Mouse (Mus musculus): ENCODE measurements around the gene Eipr1.
"Not testable (repeated sequence)": the region's sequence is repeated elsewhere in the genome, so short reads cannot be mapped to it uniquely, and the experiment has no call there.

Gene Eipr1

DNA sequence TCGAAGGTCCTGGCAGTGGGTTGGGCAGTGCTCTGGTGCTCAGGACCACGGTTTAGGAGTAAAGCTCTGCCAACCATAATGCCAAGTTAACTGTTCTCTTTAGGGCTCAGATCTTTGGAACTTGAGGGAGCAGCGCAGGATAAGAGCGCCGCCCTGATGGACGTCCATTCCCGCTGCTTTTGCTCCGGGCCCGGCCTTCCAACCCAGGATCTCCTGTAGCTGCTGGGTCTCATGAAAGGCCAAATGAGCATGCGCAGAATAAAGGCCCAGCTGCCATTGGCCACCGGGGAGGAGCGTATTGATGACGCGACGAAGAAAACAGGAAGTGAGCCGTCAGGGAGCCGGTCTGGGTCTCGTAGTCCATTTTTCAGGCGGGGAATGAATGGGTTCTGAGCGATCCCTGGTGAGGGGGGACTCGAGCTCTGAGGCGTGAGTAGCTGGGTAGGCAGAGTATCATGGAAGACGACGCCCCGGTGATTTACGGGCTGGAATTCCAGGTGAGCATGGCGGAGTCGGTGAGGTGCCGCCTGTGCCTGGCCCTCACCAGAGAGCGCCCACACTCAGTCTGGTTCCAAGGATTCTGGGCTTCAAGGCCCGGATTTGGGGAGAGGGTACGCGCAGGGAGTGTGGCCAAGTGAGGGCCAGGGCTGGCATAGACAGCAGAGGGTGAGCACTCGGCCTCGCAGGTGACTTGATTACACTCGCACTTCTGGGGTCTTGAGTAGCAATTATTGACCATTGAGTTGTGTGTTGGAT lies at the start of gene Eipr1:
Gene Eipr1 (plus strand): TSS at position 296 of the 756 bp plus-strand sequence.
- DNase-seq = peak; percentile 92

DNA sequence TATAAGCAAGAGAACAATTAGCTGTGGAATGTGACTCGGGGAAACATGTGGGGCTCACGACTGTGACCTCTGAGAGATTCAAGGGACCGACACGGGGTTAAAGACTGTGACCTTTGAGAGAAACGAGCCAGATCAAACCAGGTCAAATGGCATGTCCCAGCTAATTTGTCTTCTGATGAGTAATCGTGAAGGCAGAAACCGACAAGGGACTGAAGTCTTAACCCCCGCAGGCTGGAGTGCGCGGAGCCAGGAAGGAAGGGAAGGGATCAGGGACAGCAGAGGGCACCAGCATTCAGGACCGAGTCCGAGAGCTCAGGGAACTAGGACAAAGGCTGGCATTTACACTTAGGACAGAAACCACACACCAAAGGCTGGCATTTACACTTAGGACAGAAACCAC lies 47.2 kb upstream of the Eipr1 start:
- DNase-seq = no peak

DNA sequence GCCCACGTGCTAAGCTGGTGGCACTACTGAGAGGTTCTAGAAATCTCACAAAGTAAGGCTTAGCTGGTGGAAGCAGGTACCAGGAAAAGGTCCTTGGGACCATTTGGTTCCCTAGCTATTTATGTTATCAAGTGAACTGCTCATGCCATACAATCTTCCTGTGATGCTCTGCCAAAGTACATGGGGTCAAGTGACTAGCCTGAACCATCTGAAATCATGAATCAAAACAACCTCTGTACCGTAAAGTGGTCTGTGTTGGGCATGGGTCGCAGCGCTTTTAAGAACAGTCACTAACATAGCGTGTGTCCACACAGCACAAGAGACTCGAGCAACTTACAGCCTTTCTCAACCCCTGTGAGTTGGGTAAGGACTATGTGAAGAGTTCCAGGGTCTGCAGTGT lies 46.4 kb upstream of the Eipr1 start:
- no peak for DNase-seq

DNA sequence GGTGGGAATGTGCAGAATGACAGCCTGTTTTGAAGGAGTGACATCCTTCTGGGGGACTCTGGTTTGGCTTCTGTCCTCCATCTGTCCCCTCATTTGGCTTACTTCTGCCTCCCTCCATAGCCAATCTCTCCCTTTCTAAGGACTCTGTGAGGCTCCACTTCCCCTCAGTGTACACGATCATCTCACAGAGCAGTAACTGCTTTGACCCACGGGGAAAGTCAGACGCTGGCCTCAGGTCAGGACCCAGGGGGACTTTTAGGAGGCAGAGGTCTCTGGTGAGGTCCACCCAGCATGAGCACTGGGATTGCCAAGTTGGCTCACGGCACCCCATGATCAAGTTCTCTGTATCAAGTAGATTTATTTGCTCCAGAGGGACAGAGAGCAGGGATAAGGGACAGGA lies 43.4 kb upstream of the Eipr1 start:
- no peak for DNase-seq

DNA sequence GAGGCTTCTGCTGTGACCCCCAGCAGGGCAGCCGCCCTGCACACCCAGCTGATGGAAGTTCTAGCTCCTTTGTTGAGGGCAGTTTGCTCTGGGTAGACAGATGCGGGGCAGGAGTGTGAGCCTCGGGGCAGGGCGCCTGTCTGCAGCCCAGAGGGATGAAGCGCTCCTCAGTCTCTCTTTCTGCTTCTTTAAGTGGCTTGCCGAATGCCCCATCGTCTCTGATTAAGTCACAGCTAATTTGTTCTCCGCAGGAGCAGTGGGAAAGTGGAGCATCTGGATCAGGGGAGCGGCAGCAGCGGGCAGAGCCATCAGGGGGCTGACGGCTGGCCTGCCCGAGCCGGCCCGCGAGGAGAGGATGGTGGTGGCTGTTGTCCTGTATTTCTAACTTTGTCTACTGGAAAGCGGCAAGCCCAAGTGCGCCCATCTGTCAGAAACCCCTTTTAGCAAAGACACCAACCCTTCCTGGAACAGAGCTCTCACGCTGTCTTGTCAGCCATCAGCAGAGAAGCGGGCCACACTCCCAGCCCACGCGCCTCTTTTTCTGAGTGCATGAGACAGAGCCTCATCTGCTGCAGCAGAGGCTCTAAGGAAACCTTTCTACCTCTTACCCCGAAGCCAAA lies 40.9 kb upstream of the Eipr1 start:
- no peak for DNase-seq

DNA sequence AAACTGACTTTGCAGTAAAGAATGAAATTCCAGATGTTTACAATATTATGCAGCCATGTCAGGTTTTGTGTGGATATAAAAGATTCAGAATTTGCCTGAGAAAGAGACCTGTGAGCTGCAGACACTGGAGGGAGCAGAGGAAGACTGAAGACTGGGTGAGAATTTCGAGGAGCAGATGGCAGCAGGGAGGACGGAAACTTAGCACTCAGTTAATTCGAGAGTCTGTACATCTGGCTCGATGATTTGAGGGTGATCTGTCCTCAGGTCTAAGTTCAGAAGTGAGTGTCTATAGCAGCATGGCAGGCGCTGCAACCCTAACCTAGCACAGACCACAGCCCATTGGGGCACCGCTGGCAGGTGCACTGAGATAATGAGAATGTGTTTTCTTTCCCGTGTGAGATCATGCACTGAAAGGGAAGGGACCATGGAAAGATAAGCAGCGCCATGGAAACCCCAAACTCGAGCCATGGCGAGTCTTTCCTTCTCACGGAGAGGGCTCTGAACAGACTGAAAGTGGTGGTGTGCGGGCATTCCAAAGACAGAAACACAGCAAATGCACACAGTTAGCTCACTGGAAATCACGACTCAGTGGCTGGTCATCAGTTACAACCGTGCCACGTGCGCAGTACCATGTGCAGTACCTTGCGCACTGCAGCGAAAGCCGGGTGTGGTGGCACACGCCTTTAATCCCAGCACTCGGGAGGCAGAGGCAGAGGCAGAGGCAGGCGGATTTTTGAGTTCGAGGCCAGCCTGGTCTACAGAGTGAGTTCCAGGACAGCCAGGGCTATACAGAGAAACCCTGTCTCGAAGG lies 36.6 kb upstream of the Eipr1 start:
- DNase-seq = no peak

DNA sequence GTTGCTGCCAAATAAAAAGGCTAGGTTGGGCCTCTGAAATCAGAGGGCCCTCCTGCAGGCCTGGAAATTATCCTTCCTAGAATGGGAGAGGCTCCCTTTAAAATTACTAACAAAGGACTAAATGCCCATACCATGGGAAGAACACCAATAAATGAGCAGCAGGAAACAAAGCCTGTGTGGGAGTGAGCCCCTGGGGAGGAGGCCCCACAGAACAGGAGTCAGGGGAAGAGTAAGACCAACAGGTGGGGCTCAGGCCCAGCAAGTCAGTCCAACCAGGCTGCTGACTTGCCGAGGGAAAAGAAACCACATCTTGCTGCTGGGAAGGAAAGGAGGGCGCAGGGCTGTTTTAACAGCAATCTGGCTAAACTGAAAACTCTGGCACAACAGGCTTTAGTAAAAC lies 34.5 kb upstream of the Eipr1 start:
- DNase-seq = no peak

DNA sequence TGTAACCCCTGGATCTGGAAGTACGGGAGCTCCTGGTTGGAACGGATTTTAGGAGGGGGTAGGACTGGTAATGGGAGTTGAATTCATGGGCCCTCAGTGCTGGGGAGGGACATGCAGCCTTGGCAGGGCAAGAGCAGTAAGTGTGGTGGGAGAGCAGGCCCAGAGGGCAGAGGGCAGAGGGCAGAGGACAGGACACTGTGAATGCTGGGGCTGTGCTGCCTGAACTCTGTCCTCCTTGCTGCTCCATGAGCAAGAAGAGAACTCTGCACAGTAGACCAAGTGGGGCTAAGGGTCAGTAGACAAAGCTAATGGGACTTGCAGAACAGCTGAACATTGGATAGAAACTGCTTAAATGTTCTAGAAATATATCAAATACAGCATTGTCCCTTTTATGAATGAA lies 33.5 kb upstream of the Eipr1 start:
- no peak for DNase-seq

DNA sequence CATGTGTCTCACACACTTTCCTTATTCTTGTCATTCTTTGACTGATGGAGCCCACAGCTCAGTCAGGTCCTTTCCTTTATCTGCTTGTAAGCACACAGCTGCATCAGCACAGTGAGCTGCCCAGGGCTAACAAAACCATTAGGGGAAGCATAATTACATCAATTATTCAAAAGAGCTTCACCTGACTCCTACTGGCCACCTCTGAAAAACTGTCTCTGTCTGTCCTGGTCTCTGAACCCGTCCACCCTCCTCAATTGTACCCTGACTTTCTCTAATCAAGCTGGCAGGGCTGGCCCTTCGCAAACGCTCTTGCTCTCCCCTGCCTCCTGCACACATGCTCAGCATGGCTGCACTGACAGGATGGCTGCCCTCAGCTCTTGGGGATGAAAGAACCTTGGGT lies 27.2 kb upstream of the Eipr1 start:
- DNase-seq = no peak

DNA sequence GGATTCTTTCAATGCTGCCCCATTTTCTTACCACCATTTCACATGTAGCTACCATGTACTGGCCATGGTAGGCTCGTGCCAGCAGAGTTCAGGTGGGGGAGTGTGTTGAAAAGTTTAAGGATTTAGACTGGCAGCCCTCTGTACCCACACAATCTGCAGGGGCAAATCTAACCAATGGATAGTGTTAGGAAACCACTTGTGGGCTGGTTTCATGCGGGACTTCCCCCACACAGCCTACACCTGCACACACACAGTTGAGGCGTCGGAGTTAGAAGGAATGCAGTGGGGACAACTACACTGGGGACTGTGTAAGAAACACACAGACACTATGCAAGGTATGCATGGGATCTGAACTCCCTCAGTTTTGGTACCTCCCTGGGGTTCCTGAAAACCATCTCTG lies 25.4 kb upstream of the Eipr1 start:
- DNase-seq = no peak

DNA sequence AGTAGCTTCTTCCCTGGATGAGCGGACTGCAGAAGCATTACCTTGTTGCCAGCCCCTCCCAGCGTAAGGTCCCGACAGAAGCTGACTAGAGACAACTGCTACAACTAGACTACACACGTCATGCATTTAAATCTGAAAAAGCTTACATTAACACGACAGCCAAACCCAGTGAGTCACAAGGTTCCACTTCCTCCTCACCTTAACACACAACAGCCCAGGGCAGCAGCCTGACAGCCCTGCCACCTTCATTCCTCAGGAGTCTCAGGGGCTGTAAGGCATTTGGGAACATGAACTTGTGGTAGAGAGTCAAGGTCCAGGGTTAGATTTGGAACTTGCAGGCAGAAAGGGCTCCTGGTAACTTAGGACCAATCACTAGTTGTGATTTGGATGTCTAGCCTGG lies 24.5 kb upstream of the Eipr1 start:
- no peak for DNase-seq

DNA sequence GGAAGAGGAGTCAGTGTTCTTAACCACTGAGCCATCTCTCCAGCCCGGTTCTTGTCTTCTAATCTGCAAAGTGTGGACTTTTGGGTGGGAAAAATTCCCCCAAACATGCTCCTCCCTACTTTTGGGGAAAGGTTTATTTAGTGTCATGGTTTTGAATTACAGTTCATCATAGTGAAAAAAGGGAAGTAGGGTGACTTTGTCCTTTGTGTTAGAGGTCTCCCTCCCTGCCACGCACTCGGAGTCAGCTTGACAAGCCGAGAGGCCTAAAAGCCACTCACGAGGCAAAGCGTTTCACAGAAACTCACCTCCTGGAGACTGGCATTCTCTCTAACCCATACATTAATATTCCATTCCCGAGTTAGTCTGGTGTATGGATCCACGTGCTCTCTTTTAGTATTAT lies 19.0 kb upstream of the Eipr1 start:
- no peak for DNase-seq

DNA sequence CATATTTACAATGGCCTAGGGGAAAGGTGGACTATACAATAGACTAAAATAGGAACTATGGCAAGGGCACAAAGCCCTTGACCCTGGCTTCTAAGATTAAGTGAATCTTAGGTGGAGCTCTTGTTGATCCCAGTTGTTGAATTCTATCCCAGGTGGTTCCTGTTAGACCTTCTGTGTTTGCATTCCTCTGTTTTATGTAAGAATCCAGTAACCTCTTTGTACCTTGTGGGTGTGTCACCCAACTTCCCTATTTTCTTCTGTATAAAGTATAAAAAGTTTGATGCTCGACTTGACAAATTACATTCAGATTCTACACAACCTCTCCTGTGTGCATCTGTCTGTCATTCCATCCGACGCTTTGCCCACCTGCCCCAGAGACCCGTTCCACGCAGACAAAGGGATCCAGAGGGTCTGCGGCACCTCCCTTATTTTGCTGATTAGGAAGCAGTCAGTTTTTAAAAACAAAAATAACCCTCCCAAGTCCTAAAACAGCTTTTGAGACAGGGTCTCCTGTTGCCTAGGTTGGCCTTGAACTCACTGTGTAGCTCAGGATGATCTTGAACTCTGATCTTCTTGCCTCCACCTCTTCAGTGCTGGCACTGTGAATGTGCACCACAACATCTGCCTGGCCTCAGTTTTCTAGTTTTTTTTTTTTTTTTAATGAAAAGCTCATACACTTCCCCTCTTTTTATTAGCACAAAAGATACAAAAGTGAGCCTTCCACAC lies 17.9 kb upstream of the Eipr1 start:
- not testable (repeated sequence) for DNase-seq

DNA sequence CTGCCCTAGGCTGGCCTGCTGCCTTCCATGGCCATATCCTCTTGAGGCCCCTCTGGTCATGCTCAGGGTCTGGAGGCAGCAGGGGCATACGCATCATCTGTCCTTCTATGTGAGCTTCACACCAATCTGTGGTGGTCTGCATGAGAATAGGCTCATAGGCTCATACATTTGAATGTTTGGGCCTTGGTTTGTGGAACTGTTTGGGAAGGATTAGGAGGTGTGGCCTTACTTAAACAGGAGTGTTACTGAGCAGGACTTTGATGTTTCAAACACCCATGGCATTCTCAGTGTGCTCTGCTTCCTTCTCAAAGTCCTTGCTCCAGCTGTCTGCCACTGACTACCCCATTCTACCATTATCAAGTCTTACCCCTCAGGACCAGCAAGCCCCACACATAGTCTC lies 17.3 kb upstream of the Eipr1 start:
- no peak for DNase-seq

DNA sequence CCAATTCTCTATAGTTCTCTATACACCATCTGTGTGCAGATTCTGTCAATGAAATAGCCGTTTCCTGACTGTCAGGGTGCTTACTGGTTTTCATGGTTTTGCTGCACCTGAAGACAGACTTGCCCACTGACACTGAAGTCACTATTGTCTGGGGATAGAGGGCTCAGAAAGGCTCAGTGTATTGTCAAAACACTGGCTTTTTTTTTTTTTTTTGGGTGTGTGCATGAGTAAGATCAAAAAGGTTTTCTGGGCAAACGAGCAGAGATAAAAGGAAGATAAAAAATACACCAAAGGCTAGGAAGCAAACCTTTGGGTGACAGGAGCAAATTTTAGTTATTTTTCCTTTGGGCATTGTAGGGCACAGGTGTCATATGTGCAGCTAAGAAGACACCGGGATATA lies 16.3 kb upstream of the Eipr1 start:
- no peak for DNase-seq

DNA sequence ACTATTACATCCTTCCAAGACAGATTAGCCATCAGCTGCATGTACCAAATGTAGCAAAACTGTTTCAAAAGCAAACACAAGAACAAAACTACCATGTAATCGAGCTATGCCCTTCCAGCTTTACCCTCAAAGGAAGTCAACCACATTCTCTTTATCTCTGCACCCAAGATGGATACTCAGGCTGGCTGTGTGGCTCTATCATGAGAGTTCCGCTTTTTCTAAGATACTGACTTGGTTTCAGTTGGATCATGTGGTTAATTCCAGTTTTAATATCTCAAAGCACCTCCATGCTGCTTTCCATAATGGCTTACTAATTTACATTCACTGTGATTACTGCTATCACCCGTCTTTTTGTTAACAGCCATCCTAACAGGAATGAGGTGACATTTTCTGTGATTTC lies 8.3 kb upstream of the Eipr1 start:
- DNase-seq = no peak

DNA sequence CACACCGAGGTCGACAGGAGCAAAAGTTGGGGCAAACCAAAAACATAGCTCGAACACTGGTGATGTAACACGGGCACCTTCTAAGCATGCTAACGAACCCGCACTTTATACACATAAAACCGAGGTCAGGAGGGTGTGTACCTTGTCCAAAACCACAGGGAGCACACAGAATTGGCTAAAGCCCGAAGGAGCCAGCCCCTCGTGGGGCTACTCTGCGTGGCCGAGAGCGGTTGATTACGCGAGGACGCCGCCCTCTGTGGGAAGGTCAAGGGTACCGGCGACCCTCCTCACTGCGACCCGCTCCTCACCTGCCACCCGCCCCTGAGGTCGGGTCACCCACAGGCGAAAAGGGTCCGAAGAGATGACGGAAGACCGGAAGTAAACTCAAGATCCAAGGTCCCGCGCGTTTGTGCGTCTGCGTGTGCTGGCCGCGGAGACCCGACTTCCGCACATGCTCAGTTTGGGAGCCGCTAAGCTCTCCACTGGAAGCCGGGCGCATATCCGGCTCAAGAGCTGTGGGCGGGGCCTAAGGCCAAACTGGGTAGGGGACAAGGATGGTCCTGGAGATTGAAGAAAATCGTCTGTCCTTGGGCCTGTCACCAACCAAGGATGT lies 1.5 kb upstream of the Eipr1 start, which contains the start of gene Trappc12:
Gene Trappc12 (minus strand): TSS at position 452 of the 613 bp plus-strand sequence.
- peak; percentile 89 for DNase-seq

DNA sequence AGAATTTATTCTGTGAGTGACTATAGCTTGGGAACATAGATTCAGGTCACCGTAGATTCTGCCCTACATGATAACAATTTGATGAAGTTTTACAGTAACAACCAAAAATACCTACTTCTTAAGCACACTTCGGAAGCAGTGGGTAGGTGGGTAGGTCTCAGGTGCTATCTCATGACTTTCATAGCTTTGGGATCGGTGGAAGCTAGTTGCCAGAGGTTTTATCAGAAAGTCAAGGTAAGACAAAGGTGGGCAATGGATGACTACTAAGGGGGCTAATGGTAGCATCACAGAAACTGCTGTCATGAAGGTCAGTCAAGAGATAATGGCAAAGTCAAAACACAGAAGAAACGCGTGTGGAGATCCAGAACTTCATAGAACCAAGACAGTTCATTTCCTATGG lies 727 bp upstream of the Eipr1 start:
- DNase-seq = peak; percentile 12

DNA sequence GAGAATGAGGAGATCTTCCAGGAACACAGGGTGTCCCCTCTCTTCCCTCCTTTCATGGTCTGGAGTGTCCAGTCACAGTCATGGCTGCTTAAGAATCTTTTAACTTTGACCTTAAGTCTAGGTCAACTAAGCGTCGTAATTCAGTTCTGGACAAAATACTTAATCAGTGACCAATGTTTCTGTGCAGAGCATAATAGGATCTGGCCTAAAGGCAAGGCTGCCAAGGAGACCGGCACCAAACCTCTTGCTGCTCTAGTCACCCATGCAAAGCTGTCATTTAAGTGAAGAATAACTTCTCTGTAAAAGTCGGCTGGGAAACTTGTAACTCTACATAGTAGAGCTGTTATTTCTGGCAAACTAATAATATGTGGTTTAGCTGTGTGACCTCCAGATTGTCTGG lies 4.4 kb downstream of the Eipr1 start:
- DNase-seq = no peak

DNA sequence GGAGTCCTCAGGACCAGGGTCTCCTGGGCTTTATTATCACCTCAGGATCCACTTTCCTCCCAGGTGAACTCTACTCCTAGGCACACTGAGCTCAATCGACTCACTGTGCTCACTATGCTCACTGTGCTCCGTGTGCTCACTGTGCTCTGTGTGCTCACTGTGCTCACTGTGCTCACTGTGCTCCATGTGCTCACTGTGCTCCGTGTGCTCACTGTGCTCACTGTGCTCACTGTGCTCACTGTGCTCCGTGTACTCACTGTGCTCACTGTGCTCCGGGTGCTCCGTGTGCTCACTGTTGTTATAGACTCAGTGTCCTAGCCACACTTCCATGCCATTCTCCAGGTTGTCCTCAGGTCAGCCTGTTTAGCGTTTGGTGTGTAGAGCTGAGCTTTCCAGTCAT lies 18.4 kb downstream of the Eipr1 start:
- DNase-seq = no peak

DNA sequence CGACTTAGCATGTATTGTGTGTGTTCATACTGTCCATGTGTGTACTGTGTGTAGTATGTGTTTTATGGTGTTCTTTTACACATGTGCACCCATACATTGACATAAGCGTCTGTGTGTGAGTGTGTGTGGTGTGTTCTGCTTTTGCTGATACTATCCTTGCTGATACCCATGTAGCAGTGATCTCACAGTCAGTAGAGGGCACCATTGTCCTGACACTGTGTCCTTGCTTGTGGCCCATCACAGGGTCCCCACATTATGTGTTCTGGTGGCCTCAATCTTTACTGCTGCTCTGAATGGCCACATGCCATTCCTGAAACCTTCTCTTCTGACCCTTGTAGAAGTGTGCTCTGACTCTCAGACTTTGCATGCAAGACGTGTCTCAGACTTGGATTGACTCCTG lies 22.2 kb downstream of the Eipr1 start:
- DNase-seq = no peak

DNA sequence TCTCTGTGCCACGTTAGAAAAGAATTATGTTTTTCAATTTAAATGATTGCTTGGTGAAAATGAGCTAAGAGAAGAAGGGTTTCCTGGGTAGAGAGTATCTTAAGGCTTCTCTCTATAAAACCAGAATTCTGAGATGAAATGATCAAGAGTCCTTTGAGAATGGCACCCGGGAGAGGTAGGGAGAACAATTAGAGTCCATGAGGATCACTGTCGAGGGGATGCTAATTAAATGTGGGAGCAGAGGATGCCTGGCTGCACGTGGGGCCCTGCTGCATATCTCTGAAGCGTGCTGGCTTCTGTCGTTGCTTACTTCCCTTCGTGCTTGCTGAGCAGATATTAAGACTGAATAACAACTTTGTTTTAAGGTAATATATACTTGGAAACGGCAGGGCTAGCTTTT lies 23.5 kb downstream of the Eipr1 start:
- no peak for DNase-seq

DNA sequence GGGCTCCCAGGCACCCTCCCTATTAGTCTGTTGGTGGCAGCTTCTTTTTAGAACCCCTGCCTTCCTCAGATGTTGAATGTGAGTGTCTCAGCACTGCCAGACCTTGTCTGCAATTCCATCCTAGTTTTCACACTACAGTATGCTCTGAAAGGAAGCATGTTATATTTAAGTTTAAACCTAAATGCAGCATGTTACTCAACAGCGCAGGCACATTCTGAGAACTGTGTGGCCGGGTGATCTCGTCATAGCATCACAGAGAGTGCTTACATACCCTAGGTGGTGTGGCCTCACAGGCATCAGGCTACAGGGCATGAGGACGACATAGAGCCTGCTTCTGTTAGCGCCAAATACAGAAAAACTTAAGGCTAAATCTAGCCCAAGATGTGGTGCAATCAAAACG lies 24.0 kb downstream of the Eipr1 start:
- no peak for DNase-seq

Data from cerebellum, adult 11-12 months (tissue).